Mouse (Mus musculus) midbrain, embryonic 15.5 days (tissue): ENCODE results near the gene Dkkl1. TPM values are rescaled to one million over a fixed set of nuclear protein-coding genes. Genes with fewer than 3 reads are reported as not detected.

Source experiments
- ATAC-seq: fragments of 200-750 bp; cut with Nextera tagmentation; replicated peaks from 2 replicates; pipeline ENCODE4 v1.8.0; 2017; ENCODE audit warnings: moderate TSS enrichment
- H3K27ac ChIP-seq: fragments of 300-500 bp; sonication (generic); 2 replicates; pipeline ENCODE4 v1.5.1; 2015; ENCODE audit warnings: mild to moderate bottlenecking, inconsistent platforms
- H3K27me3 ChIP-seq: fragments of 300-500 bp; sonication (generic); replicated peaks from 2 replicates; pipeline ENCODE4 v1.6.1; 2015; ENCODE audit warnings: inconsistent platforms
- H3K36me3 ChIP-seq: fragments of 300-500 bp; sonication (generic); replicated peaks from 2 replicates; pipeline ENCODE4 v1.6.1; 2015; ENCODE audit warnings: inconsistent platforms
- H3K4me1 ChIP-seq: fragments of 300-500 bp; sonication (generic); 2 replicates; pipeline ENCODE4 v1.6.1; 2015; ENCODE audit warnings: inconsistent platforms
- H3K4me2 ChIP-seq: fragments of 300-500 bp; sonication (generic); 2 replicates; pipeline ENCODE4 v1.6.1; 2015; ENCODE audit warnings: inconsistent platforms, mild to moderate bottlenecking, moderate library complexity
- H3K4me3 ChIP-seq: fragments of 300-500 bp; sonication (generic); 2 replicates; pipeline ENCODE4 v1.5.1; 2015; ENCODE audit warnings: mild to moderate bottlenecking, inconsistent platforms
- H3K9ac ChIP-seq: fragments of 300-500 bp; sonication (generic); 2 replicates; pipeline ENCODE4 v1.6.1; 2015; ENCODE audit warnings: mild to moderate bottlenecking, inconsistent platforms
- H3K9me3 ChIP-seq: fragments of 300-500 bp; sonication (generic); 2 replicates; pipeline ENCODE4 v1.6.1; 2016; ENCODE audit warnings: inconsistent platforms
- WGBS: fragments of 180-500 bp; shearing (Covaris S2); methylation state at CpG from one replicate; pipeline ENCODE4 v1.1.7; 2015; ENCODE audit warnings: mixed read lengths; 5-methylcytosine and 5-hydroxymethylcytosine counted together
- polyA plus RNA-seq: library from polyadenylated mRNA; unstranded; fragments of >200 nt; fragmentation: Nextera tagmentation; extraction: Ambion mirVana; gene quantifications from 2 replicates; pipeline ENCODE4 v1.2.1, GENCODE M21; 2015

Dkkl1 gene
- polyA plus RNA-seq, 1 experiment from 2014 or later, result 5.8 TPM

GRCm38 (mm10) chr7:45235656-45236180 lies 23.8 kb upstream of the Dkkl1 start:
- Histone ChIP-seq H3K4me1 (peaks cover 20% of the 10 kb centered on the region), H3K36me3 (no peaks in the 10 kb centered on the region), H3K9me3 (no peaks in the 10 kb centered on the region), H3K9ac (no peak overlapping the region), H3K27me3 (0 out of 2 replicates have a peak, but pooled peaks cover 22% of the 10 kb centered on the region), H3K4me3 (no peak overlapping the region), H3K27ac (peak overlapping the region; percentile 39), H3K4me2 (peak overlapping the region; percentile 27; the same call in 1 of the 2 replicates)
- ATAC-seq, result no peak
- 32% methylated on average over 17 of the region's 17 CpGs for WGBS

- H3K36me3 ChIP-seq, result no peaks in the 10 kb centered on the region
- peak overlapping the region; percentile 27 for H3K4me2 ChIP-seq
- ATAC-seq, result peak; percentile 79
- no peak overlapping the region for H3K9ac ChIP-seq
- WGBS, result 6% methylated on average over 21 of the region's 21 CpGs
- 0 out of 2 replicates have a peak, but pooled peaks cover 22% of the 10 kb centered on the region for H3K27me3 ChIP-seq
- H3K9me3 ChIP-seq, result no peaks in the 10 kb centered on the region
- no peak overlapping the region for H3K4me3 ChIP-seq
- H3K4me1 ChIP-seq, result peaks cover 16% of the 10 kb centered on the region
- H3K27ac ChIP-seq, result peak overlapping the region; percentile 39
Observed at GRCm38 (mm10) chr7:45234922-45235571, 23.1 kb upstream of the Dkkl1 start.

- 9% methylated on average over 29 of the region's 29 CpGs for WGBS
- no peak for ATAC-seq
- Histone ChIP-seq H3K4me3 (no peak overlapping the region), H3K4me1 (peaks cover 16% of the 10 kb centered on the region), H3K27ac (no peak overlapping the region), H3K9me3 (no peaks in the 10 kb centered on the region), H3K4me2 (peak overlapping the region; percentile 23; the same call in 1 of the 2 replicates), H3K27me3 (0 out of 2 replicates have a peak, but pooled peaks cover 22% of the 10 kb centered on the region), H3K36me3 (no peaks in the 10 kb centered on the region), H3K9ac (no peak overlapping the region)
Observed at GRCm38 (mm10) chr7:45234333-45234841, 22.4 kb upstream of the Dkkl1 start.

- WGBS, result 25% methylated on average over 20 of the region's 20 CpGs
- Histone ChIP-seq H3K27me3 (0 out of 2 replicates have a peak, but pooled peaks cover 17% of the 10 kb centered on the region), H3K4me3 (no peak overlapping the region), H3K4me2 (peak overlapping the region; percentile 23; the same call in 1 of the 2 replicates), H3K36me3 (no peaks in the 10 kb centered on the region), H3K9me3 (no peaks in the 10 kb centered on the region), H3K27ac (no peak overlapping the region), H3K4me1 (peaks cover 16% of the 10 kb centered on the region), H3K9ac (no peak overlapping the region)
- ATAC-seq, result no peak
Observed at GRCm38 (mm10) chr7:45233580-45234332, 21.8 kb upstream of the Dkkl1 start.

- WGBS, result 71% methylated on average over 13 of the region's 13 CpGs
Observed at GRCm38 (mm10) chr7:45232716-45233465, 20.9 kb upstream of the Dkkl1 start.

GRCm38 (mm10) chr7:45231941-45232340 lies 20.0 kb upstream of the Dkkl1 start:
- Histone ChIP-seq H3K9ac (no peak overlapping the region), H3K4me2 (no peak overlapping the region), H3K27ac (no peak overlapping the region), H3K9me3 (no peaks in the 10 kb centered on the region), H3K4me1 (peaks cover 16% of the 10 kb centered on the region), H3K27me3 (0 out of 2 replicates have a peak, but pooled peaks cover 7% of the 10 kb centered on the region), H3K4me3 (no peak overlapping the region), H3K36me3 (no peaks in the 10 kb centered on the region)
- ATAC-seq, result no peak
- 90% methylated on average over 11 of the region's 11 CpGs for WGBS

More at GRCm38 (mm10) chr7:45232716-45233465, 20.9 kb upstream of the Dkkl1 start:
- Histone ChIP-seq H3K27me3 (0 out of 2 replicates have a peak, but pooled peaks cover 14% of the 10 kb centered on the region), H3K9me3 (no peaks in the 10 kb centered on the region), H3K4me1 (peaks cover 16% of the 10 kb centered on the region), H3K36me3 (no peaks in the 10 kb centered on the region), H3K4me3 (no peak overlapping the region), H3K9ac (no peak overlapping the region), H3K4me2 (no peak overlapping the region), H3K27ac (no peak overlapping the region)
- ATAC-seq, result no peak

- ATAC-seq, result no peak
- Histone ChIP-seq H3K4me3 (no peak overlapping the region), H3K36me3 (no peaks in the 10 kb centered on the region), H3K4me1 (peaks cover 16% of the 10 kb centered on the region), H3K27ac (no peak overlapping the region), H3K9ac (no peak overlapping the region), H3K4me2 (no peak overlapping the region), H3K9me3 (no peaks in the 10 kb centered on the region), H3K27me3 (0 out of 2 replicates have a peak, but pooled peaks cover 7% of the 10 kb centered on the region)
- WGBS, result 91% methylated on average over 12 of the region's 12 CpGs
Observed at GRCm38 (mm10) chr7:45231192-45231591, 19.2 kb upstream of the Dkkl1 start.

GRCm38 (mm10) chr7:45229459-45230203 lies 17.7 kb upstream of the Dkkl1 start:
- 0 out of 2 replicates have a peak, but pooled peaks cover 7% of the 10 kb centered on the region for H3K27me3 ChIP-seq
- H3K27ac ChIP-seq, result no peak overlapping the region
- H3K9me3 ChIP-seq, result no peaks in the 10 kb centered on the region
- no peak overlapping the region for H3K4me3 ChIP-seq
- H3K4me1 ChIP-seq, result peaks cover 9% of the 10 kb centered on the region
- H3K9ac ChIP-seq, result no peak overlapping the region
- H3K36me3 ChIP-seq, result no peaks in the 10 kb centered on the region
- ATAC-seq, result no peak
- no peak overlapping the region for H3K4me2 ChIP-seq
- 85% methylated on average over 7 of the region's 7 CpGs for WGBS

GRCm38 (mm10) chr7:45229046-45229445 lies 17.1 kb upstream of the Dkkl1 start:
- H3K4me2 ChIP-seq, result no peak overlapping the region
- WGBS, result 96% methylated on average over 8 of the region's 8 CpGs
- H3K4me1 ChIP-seq, result peaks cover 5% of the 10 kb centered on the region
- H3K4me3 ChIP-seq, result no peak overlapping the region
- no peaks in the 10 kb centered on the region for H3K9me3 ChIP-seq
- H3K27ac ChIP-seq, result no peak overlapping the region
- H3K27me3 ChIP-seq, result 0 out of 2 replicates have a peak, but pooled peaks cover 4% of the 10 kb centered on the region
- no peak for ATAC-seq
- H3K9ac ChIP-seq, result no peak overlapping the region
- no peaks in the 10 kb centered on the region for H3K36me3 ChIP-seq

- Histone ChIP-seq H3K9ac (no peak overlapping the region), H3K4me2 (no peak overlapping the region), H3K27me3 (no peaks in the 10 kb centered on the region), H3K9me3 (no peaks in the 10 kb centered on the region), H3K4me3 (no peak overlapping the region), H3K27ac (no peak overlapping the region), H3K36me3 (no peaks in the 10 kb centered on the region), H3K4me1 (no peaks in the 10 kb centered on the region; the same call in 1 of the 2 replicates)
- ATAC-seq, result no peak
- WGBS, result 92% methylated on average over 18 of the region's 18 CpGs
Observed at GRCm38 (mm10) chr7:45228548-45228947, 16.6 kb upstream of the Dkkl1 start.

- H3K4me1 ChIP-seq, result no peaks in the 10 kb centered on the region
- no peak for ATAC-seq
- H3K4me2 ChIP-seq, result no peak overlapping the region
- no peak overlapping the region for H3K4me3 ChIP-seq
- no peaks in the 10 kb centered on the region for H3K9me3 ChIP-seq
- WGBS, result 96% methylated on average over 5 of the region's 5 CpGs
- no peaks in the 10 kb centered on the region for H3K36me3 ChIP-seq
- H3K27me3 ChIP-seq, result no peaks in the 10 kb centered on the region
- H3K27ac ChIP-seq, result no peak overlapping the region
- H3K9ac ChIP-seq, result no peak overlapping the region
Observed at GRCm38 (mm10) chr7:45226421-45226820, 14.5 kb upstream of the Dkkl1 start.
